Mouse (Mus musculus): ENCODE measurements around the gene Gm4724. TPM values are rescaled to one million over a fixed set of nuclear protein-coding genes. Genes with fewer than 3 reads are reported as not detected.
"Not testable (repeated sequence)": the region's sequence is repeated elsewhere in the genome, so short reads cannot be mapped to it uniquely, and the experiment has no call there.

The Gm4724 gene
- total RNA-seq (2017) = 8.4 and 9.9 TPM in 2 replicates

DNA sequence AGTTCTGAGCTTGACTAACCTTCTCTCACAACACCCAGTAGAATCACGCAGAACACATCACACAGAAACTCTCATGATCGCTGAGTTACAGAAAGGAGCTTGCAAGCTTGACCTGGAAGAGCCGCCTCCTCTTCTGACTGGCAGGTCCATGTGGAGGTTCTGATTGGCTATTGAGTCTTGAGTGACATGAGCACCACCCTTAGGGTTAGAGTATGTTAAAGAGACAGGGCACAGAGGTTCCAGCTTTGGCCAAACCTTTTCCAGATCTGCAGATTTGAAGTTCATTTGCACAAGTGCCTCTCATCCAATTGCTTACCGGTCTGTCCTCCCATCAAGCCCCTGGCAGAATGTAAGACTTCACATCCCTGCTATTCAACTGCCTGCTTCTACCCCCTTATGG is at the start of gene Gm4724:
TSS of gene Gm4724 (minus strand) at position 101 of the 400 bp plus-strand sequence.
- not testable (repeated sequence) for ATAC-seq (replicated peaks; ENCODE audit: low read depth, poor library complexity, severe bottlenecking)

DNA sequence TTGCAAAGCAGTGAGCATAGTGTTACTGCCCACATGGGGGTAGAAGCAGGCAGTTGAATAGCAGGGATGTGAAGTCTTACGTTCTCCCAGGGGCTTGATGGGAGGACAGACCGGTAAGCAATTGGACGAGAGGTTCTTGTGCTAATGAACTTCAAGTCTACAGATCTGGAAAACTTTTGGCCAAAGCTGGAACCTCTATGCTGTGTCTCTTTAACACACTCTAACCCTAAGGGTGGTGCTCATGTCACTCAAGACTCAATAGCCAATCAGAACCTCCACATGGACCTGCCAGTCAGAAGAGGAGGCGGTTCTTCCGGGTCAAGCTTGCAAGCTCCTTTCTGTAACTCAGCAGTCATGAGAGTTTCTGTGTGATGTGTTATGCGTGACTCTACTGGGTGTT is 34.1 kb upstream of the Gm4724 start, which contains the start of gene Zfp965:
TSS of gene Zfp965 (plus strand) at position 301 of the 400 bp plus-strand sequence.
- not testable (repeated sequence) for ATAC-seq (replicated peaks; ENCODE audit: low read depth, poor library complexity, severe bottlenecking)

Other genes starting within 250 kb of the Gm4724 start
- gene Gm14391, start 228.9 kb downstream of the Gm4724 start, total RNA-seq (2017) = 14.6 and 17.7 TPM in 2 replicates
- gene Gm14440, start 160.7 kb downstream of the Gm4724 start, total RNA-seq (2017) = 14.1 TPM in 1 of 2 replicates, not detected in the other
- gene Gm4631, start 97.6 kb downstream of the Gm4724 start, total RNA-seq (2017) = 24.7 and 26.8 TPM in 2 replicates
- 11.5 and 11.8 TPM in 2 replicates for gene Zfp968, start 63.4 kb downstream of the Gm4724 start, total RNA-seq (2017)
- gene Zfp965, start 34.2 kb upstream of the Gm4724 start, total RNA-seq (2017) = 14.6 and 21.5 TPM in 2 replicates
- gene Gm11007, start 208.2 kb upstream of the Gm4724 start, total RNA-seq (2017) = 0.05 TPM in 1 of 2 replicates, not detected in the other

All from common myeloid progenitor, adult 5-6 weeks (primary cell).